Mouse (Mus musculus): ENCODE data around the gene Stim2. TPM values are rescaled to one million over a fixed set of nuclear protein-coding genes. Genes with fewer than 3 reads are reported as not detected.

Stim2 gene
- polyA plus RNA-seq, 1 experiment from 2014 or later = 16.4 TPM

DNA sequence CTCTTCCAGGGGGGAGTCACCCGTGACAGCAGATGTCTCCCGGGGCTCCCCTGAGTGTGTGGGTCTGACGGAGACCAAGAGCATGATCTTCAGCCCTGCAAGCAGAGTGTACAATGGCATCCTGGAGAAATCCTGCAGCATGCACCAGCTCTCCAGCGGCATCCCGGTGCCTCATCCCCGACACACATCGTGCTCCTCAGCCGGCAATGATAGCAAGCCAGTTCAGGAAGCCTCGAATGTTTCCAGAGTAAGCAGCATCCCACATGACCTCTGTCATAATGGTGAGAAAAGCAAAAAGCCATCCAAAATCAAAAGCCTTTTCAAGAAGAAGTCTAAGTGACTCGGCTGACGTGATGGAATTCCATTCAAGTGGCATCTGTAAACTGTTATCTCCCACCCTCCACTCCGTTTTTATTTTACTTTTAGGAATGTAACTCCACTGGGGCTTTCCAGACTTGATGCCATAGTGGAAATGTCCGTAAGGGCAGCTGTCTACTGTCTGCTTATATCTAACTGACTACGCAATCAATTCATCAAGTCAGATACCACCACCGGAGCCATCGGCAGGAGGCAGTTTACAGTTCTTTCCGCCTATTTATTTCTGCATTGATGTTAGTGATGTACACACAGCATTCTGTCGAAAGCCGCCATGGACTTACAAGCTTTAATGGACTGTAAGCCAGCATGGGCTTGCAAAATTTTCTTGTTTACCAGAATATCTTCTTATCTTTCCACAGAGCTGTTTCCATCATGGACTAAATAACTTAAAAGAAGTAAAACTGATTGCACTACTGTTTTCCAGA is 120.3 kb downstream of the Stim2 start:
- Histone ChIP-seq H3K9ac (no peak overlapping the region), H3K27me3 (no peaks in the 10 kb centered on the region), H3K9me3 (no peaks in the 10 kb centered on the region), H3K36me3 (peaks cover 10% of the 10 kb centered on the region; the same call in 1 of the 2 replicates), H3K4me2 (no peak overlapping the region), H3K4me1 (no peaks in the 10 kb centered on the region), H3K27ac (no peak overlapping the region), H3K4me3 (no peak overlapping the region)
- ATAC-seq (ENCODE audit: insufficient number of reproducible peaks, insufficient read depth, low FRiP score, low TSS enrichment, low read depth) = no peak
- WGBS = 64% methylated on average over 19 of the region's 19 CpGs

- WGBS = 87% methylated on average over 5 of the region's 5 CpGs
- no peak overlapping the region for H3K4me3 ChIP-seq
These were observed 149.9 kb downstream of the Stim2 start for GRCm38 (mm10) chr5:54148091-54148795.

GRCm38 (mm10) chr5:54154503-54155226 is 156.4 kb downstream of the Stim2 start:
- H3K27ac ChIP-seq = no peak overlapping the region
- H3K4me3 ChIP-seq = peak overlapping the region; percentile 22

More at GRCm38 (mm10) chr5:54148091-54148795, 149.9 kb downstream of the Stim2 start:
- Histone ChIP-seq H3K27me3 (no peaks in the 10 kb centered on the region), H3K36me3 (no peaks in the 10 kb centered on the region), H3K4me2 (no peak overlapping the region), H3K4me1 (no peaks in the 10 kb centered on the region), H3K9me3 (no peaks in the 10 kb centered on the region), H3K27ac (no peak overlapping the region), H3K9ac (no peak overlapping the region)
- ATAC-seq (ENCODE audit: insufficient number of reproducible peaks, insufficient read depth, low FRiP score, low TSS enrichment, low read depth) = no peak

GRCm38 (mm10) chr5:54155227-54155776 is 157.0 kb downstream of the Stim2 start:
- Histone ChIP-seq H3K27ac (no peak overlapping the region), H3K27me3 (peaks cover 5% of the 10 kb centered on the region), H3K9ac (no peak overlapping the region), H3K4me2 (peak overlapping the region; percentile 53), H3K9me3 (no peaks in the 10 kb centered on the region), H3K4me1 (peaks cover 16% of the 10 kb centered on the region), H3K36me3 (no peaks in the 10 kb centered on the region), H3K4me3 (peak overlapping the region; percentile 22)
- 48% methylated on average over 12 of the region's 12 CpGs for WGBS
- ATAC-seq (ENCODE audit: insufficient number of reproducible peaks, insufficient read depth, low FRiP score, low TSS enrichment, low read depth) = no peak

More at GRCm38 (mm10) chr5:54154503-54155226, 156.4 kb downstream of the Stim2 start:
- Histone ChIP-seq H3K9ac (no peak overlapping the region), H3K27me3 (peaks cover 5% of the 10 kb centered on the region), H3K36me3 (no peaks in the 10 kb centered on the region), H3K9me3 (no peaks in the 10 kb centered on the region), H3K4me2 (peak overlapping the region; percentile 53), H3K4me1 (peaks cover 15% of the 10 kb centered on the region)
- no peak for ATAC-seq (ENCODE audit: insufficient number of reproducible peaks, insufficient read depth, low FRiP score, low TSS enrichment, low read depth)
- 23% methylated on average over 13 of the region's 13 CpGs for WGBS

GRCm38 (mm10) chr5:54155916-54156315 is 157.6 kb downstream of the Stim2 start:
- no peak overlapping the region for H3K4me3 ChIP-seq
- H3K4me2 ChIP-seq = no peak overlapping the region
- peaks cover 5% of the 10 kb centered on the region for H3K27me3 ChIP-seq
- WGBS = 78% methylated on average over 4 of the region's 4 CpGs
- no peak for ATAC-seq (ENCODE audit: insufficient number of reproducible peaks, insufficient read depth, low FRiP score, low TSS enrichment, low read depth)
- H3K36me3 ChIP-seq = no peaks in the 10 kb centered on the region
- no peaks in the 10 kb centered on the region for H3K9me3 ChIP-seq
- no peak overlapping the region for H3K27ac ChIP-seq
- H3K9ac ChIP-seq = no peak overlapping the region
- peaks cover 16% of the 10 kb centered on the region for H3K4me1 ChIP-seq

DNA sequence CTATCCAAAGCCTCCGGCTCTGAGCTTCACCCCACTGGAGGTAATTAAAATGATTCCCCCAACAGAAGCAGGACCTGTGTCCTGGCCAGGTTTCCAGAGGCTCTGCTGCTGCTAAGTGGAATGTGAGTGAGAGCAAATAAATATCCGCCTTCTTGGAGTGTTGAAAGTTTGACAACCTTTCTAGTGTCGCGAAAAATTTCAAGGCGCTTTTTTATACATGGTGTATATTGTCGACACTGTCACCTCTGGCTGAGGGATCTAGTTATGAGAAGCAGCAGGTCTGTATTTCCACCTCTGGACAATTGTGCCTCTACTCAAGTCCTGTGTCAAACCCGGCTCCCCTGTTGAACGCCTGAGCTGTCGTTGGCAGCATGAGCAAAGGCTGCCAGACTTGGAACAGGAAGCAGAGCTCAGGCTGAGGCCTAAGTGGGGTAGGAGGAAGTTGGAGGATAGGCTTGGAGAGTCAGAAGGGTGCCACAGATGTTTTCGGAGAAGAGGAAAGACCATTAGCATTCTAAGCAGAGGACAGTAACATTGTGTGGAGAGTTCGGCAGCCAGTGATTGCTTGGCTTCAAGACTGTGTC is 158.7 kb downstream of the Stim2 start:
- Histone ChIP-seq H3K36me3 (no peaks in the 10 kb centered on the region), H3K9ac (no peak overlapping the region), H3K4me2 (no peak overlapping the region), H3K4me1 (peaks cover 16% of the 10 kb centered on the region), H3K9me3 (no peaks in the 10 kb centered on the region), H3K27ac (no peak overlapping the region), H3K27me3 (peaks cover 5% of the 10 kb centered on the region), H3K4me3 (no peak overlapping the region)
- WGBS = 72% methylated on average over 11 of the region's 11 CpGs
- no peak for ATAC-seq (ENCODE audit: insufficient number of reproducible peaks, insufficient read depth, low FRiP score, low TSS enrichment, low read depth)

- Histone ChIP-seq H3K4me3 (no peak overlapping the region), H3K9ac (no peak overlapping the region), H3K4me1 (peaks cover 16% of the 10 kb centered on the region), H3K27ac (no peak overlapping the region), H3K27me3 (peaks cover 5% of the 10 kb centered on the region), H3K9me3 (no peaks in the 10 kb centered on the region), H3K4me2 (no peak overlapping the region), H3K36me3 (no peaks in the 10 kb centered on the region)
- 66% methylated on average over 9 of the region's 9 CpGs for WGBS
- ATAC-seq (ENCODE audit: insufficient number of reproducible peaks, insufficient read depth, low FRiP score, low TSS enrichment, low read depth) = no peak
These were observed 159.9 kb downstream of the Stim2 start for GRCm38 (mm10) chr5:54158230-54158629.

DNA sequence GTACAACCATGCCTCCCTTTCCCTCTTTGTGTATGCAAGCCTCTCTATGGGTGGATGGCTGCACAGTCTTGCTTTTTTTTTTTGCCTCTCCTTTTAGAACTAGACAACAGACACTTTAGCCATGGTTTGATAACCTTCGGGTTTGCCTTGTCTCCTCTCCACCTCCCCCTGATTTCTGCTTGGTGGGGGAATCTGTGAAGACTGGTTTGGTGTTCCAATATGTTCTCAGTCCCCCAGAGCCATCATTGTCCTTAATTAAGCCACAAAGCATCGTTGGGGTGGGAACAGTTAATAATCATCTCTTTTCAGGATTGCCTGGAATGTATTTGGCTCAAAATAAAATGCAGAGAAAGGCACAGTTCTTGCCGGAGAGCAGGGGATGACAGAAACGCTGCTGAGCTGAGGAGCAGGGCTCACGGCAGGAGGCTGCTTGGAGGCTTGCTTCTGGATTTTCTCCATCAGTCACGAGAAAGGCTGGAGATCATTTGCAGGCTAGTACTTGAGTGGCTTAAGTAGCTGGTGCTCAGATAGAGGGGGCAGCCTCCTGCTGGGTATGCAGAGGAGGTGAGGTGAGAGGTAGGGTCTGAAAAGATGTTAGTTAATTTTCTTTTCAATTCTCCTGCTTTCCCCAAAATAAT is 161.0 kb downstream of the Stim2 start:
- 10% methylated on average over 6 of the region's 6 CpGs for WGBS
- Histone ChIP-seq H3K9ac (no peak overlapping the region), H3K27ac (no peak overlapping the region), H3K4me1 (peaks cover 19% of the 10 kb centered on the region), H3K27me3 (no peaks in the 10 kb centered on the region), H3K4me2 (peak overlapping the region; percentile 28), H3K36me3 (no peaks in the 10 kb centered on the region), H3K9me3 (no peaks in the 10 kb centered on the region), H3K4me3 (no peak overlapping the region)
- no peak for ATAC-seq (ENCODE audit: insufficient number of reproducible peaks, insufficient read depth, low FRiP score, low TSS enrichment, low read depth)

DNA sequence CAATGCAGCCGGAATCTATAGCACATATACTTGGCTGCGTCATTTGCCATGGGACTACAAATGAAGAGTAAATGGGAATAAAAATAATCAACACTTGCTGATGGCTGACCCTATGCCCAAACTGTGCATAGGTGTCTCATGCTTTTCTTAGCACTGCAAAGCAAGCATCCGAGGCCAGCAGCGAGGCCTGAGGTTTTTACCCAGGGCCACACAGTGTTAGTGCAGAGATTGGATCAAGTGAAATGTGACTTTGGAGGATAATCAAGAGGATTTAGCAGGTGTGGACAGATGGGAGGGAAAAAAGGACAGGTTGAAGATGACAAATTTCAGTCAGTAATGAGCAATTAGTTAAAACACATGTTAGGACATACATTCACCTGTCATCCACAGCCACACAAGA is 162.3 kb downstream of the Stim2 start:
- Histone ChIP-seq H3K27me3 (no peaks in the 10 kb centered on the region), H3K27ac (no peak overlapping the region), H3K4me1 (peaks cover 16% of the 10 kb centered on the region; the same call in 1 of the 2 replicates), H3K9me3 (no peaks in the 10 kb centered on the region), H3K9ac (no peak overlapping the region), H3K4me2 (no peak overlapping the region), H3K36me3 (no peaks in the 10 kb centered on the region), H3K4me3 (no peak overlapping the region)
- WGBS = 92% methylated on average over 4 of the region's 4 CpGs
- no peak for ATAC-seq (ENCODE audit: insufficient number of reproducible peaks, insufficient read depth, low FRiP score, low TSS enrichment, low read depth)

- Histone ChIP-seq H3K36me3 (no peaks in the 10 kb centered on the region), H3K4me2 (no peak overlapping the region), H3K4me1 (peaks cover 10% of the 10 kb centered on the region; the same call in 1 of the 2 replicates), H3K4me3 (no peak overlapping the region), H3K9ac (no peak overlapping the region), H3K9me3 (no peaks in the 10 kb centered on the region), H3K27me3 (no peaks in the 10 kb centered on the region), H3K27ac (no peak overlapping the region)
- WGBS = 72% methylated on average over 4 of the region's 4 CpGs
- ATAC-seq (ENCODE audit: insufficient number of reproducible peaks, insufficient read depth, low FRiP score, low TSS enrichment, low read depth) = no peak
These were observed 165.6 kb downstream of the Stim2 start for GRCm38 (mm10) chr5:54163890-54164289.
